Mouse (Mus musculus): ENCODE results near the gene Calml3. TPM values are rescaled to one million over a fixed set of nuclear protein-coding genes. Genes with fewer than 3 reads are reported as not detected.

Gene Calml3
- polyA plus RNA-seq, 1 experiment from 2014 or later, result not detected

- Histone ChIP-seq H3K9ac (no peak overlapping the region), H3K4me1 (no peaks in the 10 kb centered on the region), H3K4me2 (no peak overlapping the region), H3K36me3 (replicated peaks) (no peaks in the 10 kb centered on the region), H3K27me3 (replicated peaks) (no peaks in the 10 kb centered on the region), H3K27ac (no peak overlapping the region), H3K4me3 (no peak overlapping the region), H3K9me3 (no peaks in the 10 kb centered on the region)
- no peak for ATAC-seq (replicated peaks)
- 94% methylated on average over 2 of the region's 2 CpGs for WGBS
Measured at GRCm38 (mm10) chr13:3753291-3753690, 50.8 kb downstream of the Calml3 start.

Other genes starting within 250 kb of the Calml3 start
- gene Fam208b, start 193.2 kb downstream of the Calml3 start, polyA plus RNA-seq (2015; fragmentation: Nextera tagmentation; extraction: Ambion mirVana), result 18.5 and 19.3 TPM in 2 replicates
- 20.8 TPM in 2 replicates for gene Asb13, start 170.3 kb downstream of the Calml3 start, polyA plus RNA-seq (2015; fragmentation: Nextera tagmentation; extraction: Ambion mirVana)
- not detected in 2 replicates for gene Calm4, start 33.4 kb upstream of the Calml3 start, polyA plus RNA-seq (2015; fragmentation: Nextera tagmentation; extraction: Ambion mirVana)
- gene Calm5, start 49.9 kb upstream of the Calml3 start, polyA plus RNA-seq (2015; fragmentation: Nextera tagmentation; extraction: Ambion mirVana), result not detected in 2 replicates
- gene Net1, start 113.9 kb upstream of the Calml3 start, polyA plus RNA-seq (2015; fragmentation: Nextera tagmentation; extraction: Ambion mirVana), result 10.7 and 12.2 TPM in 2 replicates
- not detected in 2 replicates for gene Tubal3, start 114.0 kb upstream of the Calml3 start, polyA plus RNA-seq (2015; fragmentation: Nextera tagmentation; extraction: Ambion mirVana)
- not detected in 2 replicates for gene Ucn3, start 141.0 kb upstream of the Calml3 start, polyA plus RNA-seq (2015; fragmentation: Nextera tagmentation; extraction: Ambion mirVana)
- gene Akr1c14, start 244.7 kb upstream of the Calml3 start, polyA plus RNA-seq (2015; fragmentation: Nextera tagmentation; extraction: Ambion mirVana), result 0.52 and 1.1 TPM in 2 replicates

Data from midbrain, embryonic 15.5 days (tissue).